Mouse (Mus musculus) G1E (cell line): ENCODE data around the gene Rai14.

Experiments used
- CTCF ChIP-seq: IDR thresholded peaks from 2 replicates; pipeline ENCODE4 v1.5.1; 2012; ENCODE audit warnings: low read depth, low read length, inconsistent platforms, mixed read lengths
- GATA1 ChIP-seq: IDR thresholded peaks from 2 replicates; pipeline ENCODE4 v1.6.1; 2012; ENCODE audit warnings: borderline replicate concordance, low read length, inconsistent platforms, mixed read lengths
- GATA2 ChIP-seq: IDR thresholded peaks from 2 replicates; pipeline ENCODE4 v1.6.1; 2012; ENCODE audit warnings: low read depth, low read length, inconsistent platforms, borderline replicate concordance
- POLR2AphosphoS5 ChIP-seq: IDR thresholded peaks from 2 replicates; pipeline ENCODE4 v1.6.1; 2012; ENCODE audit warnings: low read depth, low read length, inconsistent platforms; ENCODE audit not compliant: insufficient replicate concordance
- TAL1 ChIP-seq: conservative IDR thresholded peaks from 2 replicates; pipeline ENCODE4 v1.6.1; 2012; ENCODE audit warnings: low read depth, low read length, inconsistent platforms, mixed read lengths

GRCm38 (mm10) chr15:10720188-10720587 lies 5.8 kb upstream of the Rai14 start:
- no peak for TF ChIP-seq CTCF
- TF ChIP-seq TAL1: no peak
- TF ChIP-seq GATA1: no peak
- no peak for TF ChIP-seq POLR2AphosphoS5
- TF ChIP-seq GATA2: no peak
